Mouse (Mus musculus) NIH3T3 (cell line): Measurements from ENCODE around the gene Pgpep1.

ENCODE experiments used
- DNase-seq: peaks from one replicate; pipeline ENCODE4 v3.0.0-alpha.2; 2012; ENCODE audit warnings: low read depth

Gene Pgpep1

DNA sequence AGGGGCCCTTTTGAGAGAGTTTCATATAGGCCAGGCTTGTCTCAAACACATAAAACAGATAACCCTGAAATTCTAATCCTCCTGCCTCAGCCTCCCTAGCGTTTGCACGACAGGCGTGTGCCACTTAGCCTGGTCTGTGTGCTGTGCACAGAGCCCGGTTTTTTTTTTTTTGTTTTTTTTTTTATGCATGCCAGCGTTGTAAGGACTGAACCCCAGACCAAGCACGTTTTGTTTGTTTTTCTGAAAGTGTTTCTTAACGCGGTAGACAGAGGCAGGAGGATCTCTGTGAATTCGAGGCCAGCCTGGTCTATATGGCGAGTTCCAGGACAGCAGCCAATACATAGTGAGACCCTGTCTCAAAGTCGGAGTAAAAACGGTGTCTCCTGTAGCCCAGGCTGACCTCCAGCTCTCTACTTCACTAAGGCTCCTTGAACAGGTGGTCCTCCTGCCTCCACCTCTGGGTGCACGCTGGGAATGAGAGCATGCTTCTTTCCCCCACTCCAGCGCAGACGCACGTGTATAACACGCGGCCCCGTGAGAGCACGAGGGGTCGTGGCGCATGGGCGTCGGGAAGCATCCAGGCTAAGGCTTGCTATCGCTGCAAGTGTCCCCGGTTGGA is 51.3 kb downstream of the Pgpep1 start, which contains the start of gene Ssbp4:
Gene Ssbp4, minus strand, starts transcription at position 124 of the 619 bp plus-strand sequence.
- no peak for DNase-seq

DNA sequence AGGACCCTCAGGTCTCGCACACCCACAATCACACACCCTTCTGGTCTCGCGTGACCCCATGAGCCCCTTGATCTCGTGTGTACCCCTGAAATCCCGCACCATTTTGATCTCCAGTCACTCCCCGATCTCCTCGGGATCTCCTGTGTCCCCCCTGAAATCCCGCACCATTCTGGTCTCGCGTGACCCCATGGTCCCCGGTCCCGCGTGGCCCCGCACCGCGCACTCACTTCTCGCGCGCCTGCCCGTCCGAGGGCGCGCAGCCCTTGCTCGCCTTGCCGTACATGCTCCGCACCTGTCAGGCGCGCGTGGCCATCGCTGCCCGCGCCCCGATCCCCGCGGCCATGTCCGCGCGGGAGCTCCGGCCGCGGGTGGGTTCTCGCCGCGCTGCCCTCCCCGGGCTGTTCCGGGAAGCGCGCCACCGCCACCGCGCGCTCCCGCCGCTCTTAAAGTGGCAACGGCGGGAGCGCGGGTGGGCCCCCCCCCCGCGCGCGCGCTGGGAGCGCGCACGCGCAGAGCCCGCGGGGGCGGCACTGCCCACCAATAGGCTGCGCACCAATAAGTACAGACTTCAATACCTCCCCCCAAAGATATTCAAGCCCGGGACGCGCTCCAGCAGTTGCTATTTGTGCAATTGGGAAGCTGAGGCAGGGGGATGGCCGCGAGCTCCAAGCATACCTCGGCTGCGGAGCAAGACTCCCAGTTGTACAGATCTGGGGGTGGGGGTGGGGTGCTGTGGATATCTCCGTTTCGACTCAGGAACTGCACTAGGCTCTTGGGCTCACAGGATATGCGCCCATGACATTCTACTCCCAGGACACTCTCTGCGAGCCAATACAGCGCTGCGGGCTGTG is 52.1 kb downstream of the Pgpep1 start:
- DNase-seq = peak; percentile 79

GRCm38 (mm10) chr8:70607603-70607897 is 52.6 kb downstream of the Pgpep1 start:
- DNase-seq = no peak

GRCm38 (mm10) chr8:70606780-70607602 is 53.2 kb downstream of the Pgpep1 start:
- no peak for DNase-seq

- DNase-seq = no peak
Measured at GRCm38 (mm10) chr8:70605871-70606779, 54.1 kb downstream of the Pgpep1 start.

- DNase-seq = no peak
Measured at GRCm38 (mm10) chr8:70604558-70604957, 55.6 kb downstream of the Pgpep1 start.

DNA sequence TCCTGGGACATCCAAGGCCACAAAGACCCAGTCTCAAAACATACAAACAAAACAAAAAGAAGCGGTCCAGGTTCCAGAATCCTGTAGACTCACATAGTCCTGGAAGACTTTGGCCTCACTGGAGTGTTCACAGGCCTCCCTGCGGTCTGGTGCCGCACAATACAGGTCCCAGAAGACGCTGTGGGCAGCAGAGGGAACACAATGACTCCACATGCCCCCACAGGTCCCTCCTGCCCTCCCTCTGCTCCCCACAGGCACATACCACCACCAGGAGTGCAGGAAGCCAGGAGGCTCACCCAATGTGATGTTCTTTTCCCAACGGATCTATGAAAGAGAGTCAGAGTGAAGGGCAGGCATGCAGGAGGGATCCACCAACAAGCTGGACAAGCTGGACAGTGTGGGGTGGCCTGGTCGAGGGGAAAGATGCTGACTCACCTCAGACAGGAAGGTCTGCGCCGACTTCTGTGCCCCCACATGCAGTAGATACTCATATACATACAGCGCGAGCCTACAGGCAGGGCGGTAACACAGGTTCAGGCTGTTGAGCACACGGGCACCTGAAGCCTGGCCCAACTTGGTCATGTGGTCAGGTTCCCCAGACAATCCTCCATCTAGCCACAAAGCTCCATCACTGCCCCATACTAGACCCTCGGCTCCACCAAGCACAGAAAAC is 57.9 kb downstream of the Pgpep1 start:
- no peak for DNase-seq

GRCm38 (mm10) chr8:70601271-70601649 is 58.9 kb downstream of the Pgpep1 start:
- no peak for DNase-seq

DNA sequence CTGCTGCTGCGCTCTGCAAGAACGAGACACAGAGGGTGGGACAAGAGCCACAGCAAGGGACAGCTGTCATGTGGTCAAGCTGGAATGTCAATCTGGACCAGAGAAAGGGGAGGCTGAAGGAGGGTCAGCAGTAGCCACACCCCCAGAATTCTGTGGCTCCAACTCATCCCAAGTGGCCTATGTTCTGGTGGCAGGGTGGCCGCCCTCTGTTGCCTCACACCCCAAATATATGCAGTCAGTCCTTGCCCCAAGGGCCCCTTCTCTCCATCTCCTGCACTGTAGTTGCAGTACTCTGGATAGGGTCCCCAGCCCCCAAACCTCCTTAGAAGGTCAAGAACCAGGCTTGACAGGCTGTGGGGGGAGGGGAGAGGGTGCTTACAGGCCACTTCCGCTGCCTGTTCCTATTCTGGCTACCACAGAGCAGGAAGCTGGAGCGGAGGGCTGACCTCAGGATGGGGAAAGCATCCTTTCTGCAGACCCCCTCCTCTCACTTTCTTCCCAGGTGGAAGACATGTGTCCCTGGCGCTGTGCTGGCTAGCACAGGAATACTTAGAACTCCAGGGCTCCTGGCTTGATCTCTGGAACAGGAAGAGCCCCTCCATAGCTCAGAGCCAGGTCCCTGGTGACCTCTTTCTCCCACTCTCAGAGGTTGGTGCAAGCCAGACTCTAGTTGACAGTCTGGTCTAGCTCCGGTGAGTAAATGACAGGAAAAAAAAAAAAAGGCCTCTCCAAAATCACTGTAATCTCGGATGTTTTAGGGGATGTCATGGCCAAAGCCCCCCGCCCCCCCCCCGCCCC is 59.5 kb downstream of the Pgpep1 start:
- no peak for DNase-seq

GRCm38 (mm10) chr8:70599507-70600290 is 60.5 kb downstream of the Pgpep1 start:
- DNase-seq = no peak

GRCm38 (mm10) chr8:70598722-70599121 is 61.5 kb downstream of the Pgpep1 start:
- DNase-seq = no peak

GRCm38 (mm10) chr8:70598283-70598682 is 61.9 kb downstream of the Pgpep1 start:
- no peak for DNase-seq

DNA sequence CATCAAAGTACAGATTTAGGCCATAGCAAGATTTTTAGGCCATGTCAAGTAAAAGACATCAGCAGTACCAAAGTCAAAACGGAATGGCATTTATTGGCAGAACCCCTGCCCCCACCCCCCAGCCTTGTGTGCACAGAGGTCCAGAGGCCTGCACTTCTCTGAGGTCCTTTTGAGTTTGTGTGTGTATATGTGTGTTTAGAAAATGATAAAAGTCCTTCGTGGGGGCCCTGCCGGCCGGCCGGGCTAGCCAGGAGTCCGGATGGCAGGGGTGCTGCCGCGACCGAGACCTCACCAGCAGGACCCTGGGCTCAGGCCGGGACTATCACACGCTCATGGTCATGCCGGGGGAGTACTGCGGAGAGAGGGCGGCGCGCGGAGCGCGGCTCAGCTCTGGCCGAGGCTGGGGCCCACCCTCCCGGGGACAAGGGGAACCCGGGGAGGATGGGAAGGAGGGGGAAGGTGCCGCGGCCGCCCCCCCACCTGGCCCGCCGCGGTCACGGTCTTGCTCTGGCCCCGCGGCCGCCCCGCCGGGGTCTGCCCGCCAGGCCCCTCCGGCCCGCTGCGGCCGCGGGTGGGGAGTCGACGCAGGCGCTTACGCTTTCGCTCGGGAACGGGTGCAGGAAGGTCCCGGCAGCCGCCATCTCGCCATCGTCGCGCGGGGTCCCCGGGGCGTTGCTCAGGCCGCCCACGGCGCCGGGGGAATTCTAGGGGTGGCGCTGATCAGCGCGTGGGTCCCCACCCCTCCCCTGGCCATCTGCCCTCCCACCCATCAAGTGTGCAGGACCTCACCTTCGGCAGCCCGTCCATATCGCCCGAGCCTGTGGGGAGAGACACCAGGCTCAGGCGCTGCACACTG is 62.5 kb downstream of the Pgpep1 start:
- no peak for DNase-seq

DNA sequence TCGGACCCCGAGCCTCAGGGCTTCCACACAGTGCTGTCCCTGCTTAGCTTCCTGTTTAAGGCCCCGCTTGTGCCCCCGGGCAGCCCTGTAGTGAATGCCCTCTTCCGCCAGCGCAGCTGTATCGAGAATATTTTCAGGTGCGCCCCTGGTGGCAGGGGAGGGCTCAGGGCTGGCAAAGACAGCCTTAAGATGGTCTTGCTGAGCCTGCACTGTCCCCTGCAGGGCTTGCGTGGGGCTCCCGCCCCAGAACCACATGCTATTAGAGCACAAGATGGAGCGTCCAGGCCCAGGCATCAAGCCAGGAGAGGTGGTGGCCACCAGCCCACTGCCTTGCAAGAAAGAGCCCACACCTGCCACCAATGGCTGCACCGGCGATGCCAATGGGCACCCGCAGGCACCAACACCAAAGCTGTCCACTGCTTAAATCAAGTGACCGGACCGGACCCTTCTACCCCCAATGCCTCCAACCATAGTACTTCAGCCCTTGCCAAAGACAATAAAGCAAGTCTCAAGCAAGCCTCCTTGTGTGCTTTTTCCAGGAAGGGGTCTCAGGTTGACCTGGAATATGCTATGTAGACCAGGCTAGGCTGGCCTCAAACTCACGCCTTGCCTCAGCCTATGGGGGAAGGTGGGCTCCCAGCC is 63.3 kb downstream of the Pgpep1 start:
- DNase-seq = no peak
